Mouse (Mus musculus): ENCODE measurements around the gene Hist2h2ac.
"Not testable (repeated sequence)": the region's sequence is repeated elsewhere in the genome, so short reads cannot be mapped to it uniquely, and the experiment has no call there.

Gene Hist2h2ac

GRCm38 (mm10) chr3:96230404-96230803 is 9.7 kb upstream of the Hist2h2ac start:
- no peak for DNase-seq (ENCODE audit: low spot score in 2 of 2)

- DNase-seq (ENCODE audit: low spot score in 2 of 2): no peak
Observed at GRCm38 (mm10) chr3:96228828-96229227, 8.1 kb upstream of the Hist2h2ac start.

- no peak for DNase-seq (ENCODE audit: low spot score in 2 of 2)
Observed at GRCm38 (mm10) chr3:96226695-96227648, 6.3 kb upstream of the Hist2h2ac start.

GRCm38 (mm10) chr3:96225421-96225820 is 4.7 kb upstream of the Hist2h2ac start:
- DNase-seq (ENCODE audit: low spot score in 2 of 2): no peak

GRCm38 (mm10) chr3:96222774-96223173 is 2.1 kb upstream of the Hist2h2ac start:
- DNase-seq (ENCODE audit: low spot score in 2 of 2): no peak

- peak; percentile 51 to 71 for DNase-seq (ENCODE audit: low spot score in 2 of 2)
Observed at GRCm38 (mm10) chr3:96221640-96222038, 959 bp upstream of the Hist2h2ac start.

GRCm38 (mm10) chr3:96220131-96220764 is 432 bp downstream of the Hist2h2ac start:
- not testable (repeated sequence) for DNase-seq (ENCODE audit: low spot score in 2 of 2)

GRCm38 (mm10) chr3:96219661-96220130 is 984 bp downstream of the Hist2h2ac start, which contains the start of the genes Bola1 and Hist2h2ab:
Gene Bola1, minus strand, starts transcription at chr3:96219709.
Gene Hist2h2ab, plus strand, starts transcription at chr3:96219865.
- DNase-seq (ENCODE audit: low spot score in 2 of 2): peak; percentile 79 to 89

GRCm38 (mm10) chr3:96219191-96219641 is 1.5 kb downstream of the Hist2h2ac start:
- peak in 1 of 2 experiments; percentile 37 for DNase-seq (ENCODE audit: low spot score in 2 of 2)

- no peak for DNase-seq (ENCODE audit: low spot score in 2 of 2)
Observed at GRCm38 (mm10) chr3:96209242-96209641, 11.4 kb downstream of the Hist2h2ac start.

- no peak for DNase-seq (ENCODE audit: low spot score in 2 of 2)
Observed at GRCm38 (mm10) chr3:96207819-96208218, 12.9 kb downstream of the Hist2h2ac start.

- DNase-seq (ENCODE audit: low spot score in 2 of 2): no peak
Observed at GRCm38 (mm10) chr3:96199731-96200130, 20.9 kb downstream of the Hist2h2ac start.

- DNase-seq (ENCODE audit: low spot score in 2 of 2): not testable (repeated sequence)
Observed at GRCm38 (mm10) chr3:96198601-96199251, 22.0 kb downstream of the Hist2h2ac start.

- DNase-seq (ENCODE audit: low spot score in 2 of 2): no peak
Observed at GRCm38 (mm10) chr3:96198181-96198580, 22.5 kb downstream of the Hist2h2ac start.

GRCm38 (mm10) chr3:96197129-96197749 is 23.4 kb downstream of the Hist2h2ac start:
- peak; percentile 82 to 88 for DNase-seq (ENCODE audit: low spot score in 2 of 2)

- DNase-seq (ENCODE audit: low spot score in 2 of 2): no peak
Observed at GRCm38 (mm10) chr3:96196437-96197128, 24.1 kb downstream of the Hist2h2ac start.

- no peak for DNase-seq (ENCODE audit: low spot score in 2 of 2)
Observed at GRCm38 (mm10) chr3:96195616-96196313, 24.9 kb downstream of the Hist2h2ac start.

- no peak for DNase-seq (ENCODE audit: low spot score in 2 of 2)
Observed at GRCm38 (mm10) chr3:96194966-96195365, 25.7 kb downstream of the Hist2h2ac start.

GRCm38 (mm10) chr3:96192977-96193376 is 27.7 kb downstream of the Hist2h2ac start:
- peak in 1 of 2 experiments; percentile 57 for DNase-seq (ENCODE audit: low spot score in 2 of 2)

GRCm38 (mm10) chr3:96182382-96182776 is 38.3 kb downstream of the Hist2h2ac start:
- no peak for DNase-seq (ENCODE audit: low spot score in 2 of 2)

All from spleen, postnatal 4 days (tissue).